Mouse (Mus musculus): Measurements from ENCODE around the gene Tk1. TPM values are rescaled to one million over a fixed set of nuclear protein-coding genes. Genes with fewer than 3 reads are reported as not detected.
"Not testable (repeated sequence)": the region's sequence is repeated elsewhere in the genome, so short reads cannot be mapped to it uniquely, and the experiment has no call there.

Gene Tk1
- total RNA-seq, 2 experiments from 2014 or later = 0.84 to 0.98 TPM

GRCm38 (mm10) chr11:117823411-117823810 lies 2.5 kb downstream of the Tk1 start:
- no peak for DNase-seq (ENCODE audit: low spot score in 2 of 2)

GRCm38 (mm10) chr11:117822728-117823241 lies 3.1 kb downstream of the Tk1 start:
- no peak for DNase-seq (ENCODE audit: low spot score in 2 of 2)

GRCm38 (mm10) chr11:117821868-117822267 lies 4.0 kb downstream of the Tk1 start:
- DNase-seq (ENCODE audit: low spot score in 2 of 2) = no peak

- no peak for DNase-seq (ENCODE audit: low spot score in 2 of 2)
Observed at GRCm38 (mm10) chr11:117820173-117820572, 5.7 kb downstream of the Tk1 start.

- DNase-seq (ENCODE audit: low spot score in 2 of 2) = no peak
Observed at GRCm38 (mm10) chr11:117819095-117819494, 6.8 kb downstream of the Tk1 start.

GRCm38 (mm10) chr11:117816389-117816996 lies 9.4 kb downstream of the Tk1 start:
- DNase-seq (ENCODE audit: low spot score in 2 of 2) = no peak

GRCm38 (mm10) chr11:117815850-117816249 lies 10.0 kb downstream of the Tk1 start:
- not testable (repeated sequence) for DNase-seq (ENCODE audit: low spot score in 2 of 2)

- no peak for DNase-seq (ENCODE audit: low spot score in 2 of 2)
Observed at GRCm38 (mm10) chr11:117814704-117815366, 11.1 kb downstream of the Tk1 start.

GRCm38 (mm10) chr11:117813867-117814266 lies 12.0 kb downstream of the Tk1 start:
- DNase-seq (ENCODE audit: low spot score in 2 of 2) = no peak

GRCm38 (mm10) chr11:117810401-117811046 lies 15.4 kb downstream of the Tk1 start:
- DNase-seq (ENCODE audit: low spot score in 2 of 2) = peak; percentile 66 to 68

GRCm38 (mm10) chr11:117809407-117810311 lies 16.2 kb downstream of the Tk1 start, which contains the start of the genes Gm20708 and Syngr2:
Gene Gm20708, plus strand, starts transcription at chr11:117809668.
Gene Syngr2, plus strand, starts transcription at chr11:117809668.
- peak in 1 of 2 experiments; percentile 36 for DNase-seq (ENCODE audit: low spot score in 2 of 2)

- no peak for DNase-seq (ENCODE audit: low spot score in 2 of 2)
Observed at GRCm38 (mm10) chr11:117806781-117807180, 19.1 kb downstream of the Tk1 start.

GRCm38 (mm10) chr11:117803166-117803688 lies 22.7 kb downstream of the Tk1 start:
- no peak for DNase-seq (ENCODE audit: low spot score in 2 of 2)

- DNase-seq (ENCODE audit: low spot score in 2 of 2) = no peak
Observed at GRCm38 (mm10) chr11:117801650-117802049, 24.2 kb downstream of the Tk1 start.

GRCm38 (mm10) chr11:117800038-117800437 lies 25.9 kb downstream of the Tk1 start:
- DNase-seq (ENCODE audit: low spot score in 2 of 2) = no peak

- DNase-seq (ENCODE audit: low spot score in 2 of 2) = no peak
Observed at GRCm38 (mm10) chr11:117799174-117799573, 26.7 kb downstream of the Tk1 start.

- no peak for DNase-seq (ENCODE audit: low spot score in 2 of 2)
Observed at GRCm38 (mm10) chr11:117798160-117798541, 27.7 kb downstream of the Tk1 start.

GRCm38 (mm10) chr11:117797511-117798159 lies 28.3 kb downstream of the Tk1 start, which contains the start of gene 6030468B19Rik:
Gene 6030468B19Rik, plus strand, starts transcription at chr11:117797660.
- no peak for DNase-seq (ENCODE audit: low spot score in 2 of 2)

- DNase-seq (ENCODE audit: low spot score in 2 of 2) = no peak
Observed at GRCm38 (mm10) chr11:117796954-117797353, 28.9 kb downstream of the Tk1 start.

- no peak for DNase-seq (ENCODE audit: low spot score in 2 of 2)
Observed at GRCm38 (mm10) chr11:117794035-117794551, 31.8 kb downstream of the Tk1 start.
